Mouse (Mus musculus): ENCODE measurements around the gene Itpr2. TPM values are rescaled to one million over a fixed set of nuclear protein-coding genes. Genes with fewer than 3 reads are reported as not detected.

Itpr2 gene
- polyA plus RNA-seq, 1 experiment from 2014 or later = 9.3 TPM

DNA sequence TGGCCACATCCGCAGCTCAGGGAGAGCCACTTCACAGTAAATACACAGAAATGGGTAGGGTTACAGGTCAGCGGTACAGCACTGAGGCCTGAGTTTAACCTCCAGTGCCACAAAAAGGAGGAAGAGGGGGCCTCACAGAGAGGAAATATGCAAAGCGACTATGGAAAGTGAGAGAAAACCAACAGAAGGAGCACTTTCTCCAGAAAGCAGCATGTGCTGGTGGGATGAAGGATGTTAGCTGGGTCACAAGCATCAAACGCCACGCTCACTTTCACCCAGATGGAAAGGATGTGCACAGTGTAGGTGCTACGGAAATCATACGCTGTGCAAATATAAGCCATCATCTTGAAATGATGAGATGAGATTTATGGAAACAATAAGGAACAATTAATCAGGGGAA lies 28.3 kb upstream of the Itpr2 start:
- Histone ChIP-seq H3K4me3 (no peak overlapping the region), H3K9me3 (no peaks in the 10 kb centered on the region), H3K4me2 (no peak overlapping the region), H3K27ac (replicated peaks) (no peak overlapping the region), H3K27me3 (no peaks in the 10 kb centered on the region), H3K36me3 (no peaks in the 10 kb centered on the region), H3K9ac (no peak overlapping the region), H3K4me1 (replicated peaks) (no peaks in the 10 kb centered on the region)
- 82% methylated on average over 7 of the region's 7 CpGs for WGBS
- no peak for ATAC-seq (ENCODE audit: low FRiP score, low read depth)

DNA sequence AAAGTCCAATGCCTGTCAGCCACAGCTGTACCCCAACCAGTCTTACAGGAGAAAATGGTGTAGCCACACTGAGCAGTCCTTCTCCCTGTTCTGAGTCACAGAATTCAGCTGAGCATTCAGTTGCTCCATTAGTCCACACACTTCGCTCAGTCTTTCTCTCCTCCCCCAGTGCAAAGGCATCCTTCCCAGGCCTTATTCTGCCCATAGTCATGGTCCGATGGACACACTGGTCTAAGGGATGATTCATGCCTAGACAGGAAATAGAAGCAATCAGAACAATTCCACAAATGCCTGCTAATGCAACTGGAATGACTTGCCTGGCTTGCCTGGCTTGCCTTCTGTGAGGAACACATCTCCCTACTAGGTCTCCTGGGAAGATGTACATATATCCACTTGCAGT lies 25.5 kb upstream of the Itpr2 start:
- H3K27me3 ChIP-seq = no peaks in the 10 kb centered on the region
- H3K4me1 ChIP-seq (replicated peaks) = no peaks in the 10 kb centered on the region
- no peaks in the 10 kb centered on the region for H3K36me3 ChIP-seq
- WGBS = 89% methylated on average over 2 of the region's 2 CpGs
- no peak overlapping the region for H3K4me3 ChIP-seq
- H3K4me2 ChIP-seq = no peak overlapping the region
- H3K9me3 ChIP-seq = no peaks in the 10 kb centered on the region
- no peak overlapping the region for H3K27ac ChIP-seq (replicated peaks)
- ATAC-seq (ENCODE audit: low FRiP score, low read depth) = no peak
- no peak overlapping the region for H3K9ac ChIP-seq

DNA sequence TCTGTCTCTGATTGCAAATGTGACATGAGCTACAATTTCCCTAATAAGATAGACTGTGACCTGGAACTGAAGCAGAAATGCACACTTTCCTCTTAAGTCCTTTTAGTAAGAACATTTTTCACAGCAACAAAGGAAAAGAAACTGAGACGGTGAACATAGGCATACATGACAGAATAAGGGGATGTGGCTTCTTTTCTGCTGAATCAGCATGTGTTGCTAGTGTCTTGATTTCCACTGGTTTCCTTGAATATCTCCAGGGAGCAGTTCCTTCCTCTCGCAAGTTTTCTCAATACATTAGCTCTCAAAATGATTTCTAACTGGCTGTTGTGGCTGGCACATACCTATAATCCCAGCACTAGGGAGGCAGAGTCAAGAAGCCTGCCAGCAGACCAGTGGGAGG lies 23.5 kb upstream of the Itpr2 start:
- no peaks in the 10 kb centered on the region for H3K36me3 ChIP-seq
- no peak overlapping the region for H3K27ac ChIP-seq (replicated peaks)
- no peaks in the 10 kb centered on the region for H3K27me3 ChIP-seq
- no peaks in the 10 kb centered on the region for H3K9me3 ChIP-seq
- WGBS = 83% methylated on average over 2 of the region's 2 CpGs
- ATAC-seq (ENCODE audit: low FRiP score, low read depth) = no peak
- no peak overlapping the region for H3K4me3 ChIP-seq
- H3K4me2 ChIP-seq = no peak overlapping the region
- H3K4me1 ChIP-seq (replicated peaks) = no peaks in the 10 kb centered on the region
- no peak overlapping the region for H3K9ac ChIP-seq

DNA sequence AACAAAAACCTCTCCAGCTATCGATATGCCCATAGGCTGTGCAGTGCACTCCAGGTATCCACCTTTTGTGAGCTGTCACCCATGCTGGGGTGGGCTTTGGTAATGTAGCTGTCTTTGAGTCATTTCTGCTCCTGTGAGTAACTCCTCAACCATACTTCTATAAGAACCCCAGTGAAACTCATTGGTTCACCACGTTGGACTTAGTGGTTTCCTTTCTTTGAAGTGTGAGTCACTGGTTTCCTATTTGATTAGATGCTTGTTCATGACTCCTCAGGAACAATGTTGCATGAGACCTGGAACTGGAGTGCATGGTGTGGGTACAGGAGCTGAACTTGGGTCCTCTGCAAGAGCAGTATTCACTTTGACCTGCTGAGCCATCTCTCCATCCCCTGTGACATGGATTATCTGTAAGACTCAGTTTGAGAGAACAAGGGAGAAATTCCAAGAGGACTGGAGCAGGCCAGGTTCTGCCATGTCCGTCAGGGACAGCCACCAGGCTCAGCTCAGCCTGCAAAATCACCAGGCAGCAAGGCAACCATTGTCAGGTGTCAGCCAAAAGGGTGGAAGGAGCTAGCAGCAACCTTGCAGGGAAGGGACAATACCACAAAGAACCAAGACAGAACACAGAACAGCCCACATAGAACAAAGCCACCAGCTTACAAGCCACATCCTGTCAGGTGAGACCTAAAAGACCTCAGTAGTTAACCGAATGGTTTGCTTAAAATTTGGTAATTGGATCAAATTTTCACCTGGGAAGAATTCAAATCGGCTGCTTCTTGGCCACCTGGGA lies 19.6 kb upstream of the Itpr2 start:
- Histone ChIP-seq H3K9me3 (no peaks in the 10 kb centered on the region), H3K9ac (no peak overlapping the region), H3K36me3 (no peaks in the 10 kb centered on the region), H3K27ac (replicated peaks) (no peak overlapping the region), H3K4me3 (no peak overlapping the region), H3K4me1 (replicated peaks) (no peaks in the 10 kb centered on the region), H3K27me3 (no peaks in the 10 kb centered on the region), H3K4me2 (no peak overlapping the region)
- no peak for ATAC-seq (ENCODE audit: low FRiP score, low read depth)
- WGBS = 84% methylated on average over 5 of the region's 5 CpGs

DNA sequence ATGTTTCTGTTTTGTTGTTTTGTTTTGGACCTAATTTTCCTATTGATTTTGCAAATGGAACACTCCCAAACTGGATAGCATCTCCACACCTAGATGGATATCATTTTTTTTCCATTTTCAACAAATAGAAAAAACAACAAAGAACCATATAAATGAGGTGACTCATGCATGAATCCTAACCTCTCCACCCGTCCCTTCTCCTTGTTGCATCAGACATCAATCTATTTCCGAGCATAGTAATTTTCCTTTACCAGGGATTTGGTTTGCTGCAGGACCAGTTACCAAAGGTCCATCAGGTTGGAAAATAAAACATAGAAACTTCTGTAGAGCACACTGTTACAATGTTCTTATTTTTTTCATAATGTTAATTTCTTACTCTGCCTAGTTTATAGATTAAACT lies 17.0 kb upstream of the Itpr2 start:
- H3K36me3 ChIP-seq = no peaks in the 10 kb centered on the region
- H3K27me3 ChIP-seq = no peaks in the 10 kb centered on the region
- H3K4me3 ChIP-seq = no peak overlapping the region
- 68% methylated on average over 2 of the region's 2 CpGs for WGBS
- ATAC-seq (ENCODE audit: low FRiP score, low read depth) = no peak
- no peaks in the 10 kb centered on the region for H3K4me1 ChIP-seq (replicated peaks)
- H3K9ac ChIP-seq = no peak overlapping the region
- H3K27ac ChIP-seq (replicated peaks) = no peak overlapping the region
- no peaks in the 10 kb centered on the region for H3K9me3 ChIP-seq
- H3K4me2 ChIP-seq = no peak overlapping the region

DNA sequence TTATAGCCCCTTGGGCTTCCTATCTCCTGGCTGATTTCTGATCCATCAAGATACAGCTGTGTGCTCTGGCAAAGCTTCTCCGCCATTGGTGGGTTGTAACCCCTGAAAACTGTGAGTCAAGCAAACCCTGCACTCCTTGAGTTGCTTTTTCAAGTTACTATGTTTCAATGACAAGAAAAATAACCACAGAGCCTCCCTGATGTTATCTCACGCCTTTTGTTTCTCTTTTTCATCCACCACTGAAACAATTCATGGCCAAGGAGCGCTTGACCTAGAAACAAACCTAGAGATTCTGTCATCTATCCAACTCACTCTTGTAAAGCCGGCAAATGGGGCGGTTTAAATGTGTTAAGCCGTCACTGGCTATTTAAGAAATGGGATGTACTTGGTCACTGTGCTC lies 13.9 kb upstream of the Itpr2 start:
- H3K9me3 ChIP-seq = no peaks in the 10 kb centered on the region

DNA sequence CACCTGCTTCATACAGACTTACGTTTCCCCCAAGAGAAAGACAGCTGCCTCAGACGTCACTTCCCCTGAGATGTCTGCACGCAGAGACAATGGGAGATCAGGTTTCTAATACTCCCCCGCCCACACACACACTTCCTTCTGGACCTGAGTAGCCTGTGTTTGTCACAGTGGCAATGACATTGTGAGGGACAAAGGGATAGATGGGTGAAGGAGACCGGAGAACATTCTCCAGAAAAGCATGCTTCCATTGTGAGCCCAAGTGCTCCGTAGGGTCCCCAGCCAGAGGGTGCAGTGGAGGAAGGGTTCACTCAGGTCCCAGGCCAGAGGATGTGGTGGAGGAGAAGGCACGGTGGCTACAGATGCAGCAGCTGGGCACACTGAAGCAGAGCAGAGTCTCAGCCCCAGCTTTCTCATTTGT lies 12.5 kb upstream of the Itpr2 start:
- H3K36me3 ChIP-seq = no peaks in the 10 kb centered on the region
- H3K4me2 ChIP-seq = no peak overlapping the region
- H3K27ac ChIP-seq (replicated peaks) = no peak overlapping the region
- no peaks in the 10 kb centered on the region for H3K9me3 ChIP-seq
- no peak for ATAC-seq (ENCODE audit: low FRiP score, low read depth)
- no peaks in the 10 kb centered on the region for H3K27me3 ChIP-seq
- 57% methylated on average over 7 of the region's 7 CpGs for WGBS
- no peak overlapping the region for H3K9ac ChIP-seq
- no peaks in the 10 kb centered on the region for H3K4me1 ChIP-seq (replicated peaks)
- no peak overlapping the region for H3K4me3 ChIP-seq

More for the DNA sequence above, 13.9 kb upstream of the Itpr2 start:
- Histone ChIP-seq H3K36me3 (no peaks in the 10 kb centered on the region), H3K27me3 (no peaks in the 10 kb centered on the region), H3K4me3 (no peak overlapping the region), H3K4me1 (replicated peaks) (no peaks in the 10 kb centered on the region), H3K27ac (replicated peaks) (no peak overlapping the region), H3K9ac (no peak overlapping the region), H3K4me2 (no peak overlapping the region)
- no peak for ATAC-seq (ENCODE audit: low FRiP score, low read depth)
- WGBS = 78% methylated on average over 6 of the region's 6 CpGs

DNA sequence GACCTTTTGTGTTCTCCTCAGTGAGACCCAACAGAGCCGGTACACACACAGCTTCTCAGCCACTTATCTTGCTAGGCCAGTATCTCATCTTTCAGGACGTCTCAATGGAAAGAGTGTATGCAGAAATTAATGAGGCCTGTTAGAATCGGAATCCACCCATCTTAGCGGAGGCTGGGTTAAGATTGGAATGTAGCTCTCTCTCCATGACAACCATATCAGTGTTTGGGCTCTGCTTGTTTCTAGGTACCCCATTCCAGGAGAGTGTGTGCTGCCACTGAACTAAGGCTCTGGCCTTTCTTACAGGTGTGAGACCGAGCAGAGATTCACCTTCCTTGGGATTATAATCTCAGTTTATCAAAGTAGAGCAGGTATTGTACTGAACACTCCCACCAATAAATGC lies 11.9 kb upstream of the Itpr2 start:
- Histone ChIP-seq H3K4me2 (no peak overlapping the region), H3K4me3 (no peak overlapping the region), H3K27me3 (no peaks in the 10 kb centered on the region), H3K4me1 (replicated peaks) (no peaks in the 10 kb centered on the region), H3K27ac (replicated peaks) (no peak overlapping the region), H3K9me3 (no peaks in the 10 kb centered on the region), H3K9ac (no peak overlapping the region), H3K36me3 (no peaks in the 10 kb centered on the region)
- 54% methylated on average over 5 of the region's 5 CpGs for WGBS
- ATAC-seq (ENCODE audit: low FRiP score, low read depth) = no peak

DNA sequence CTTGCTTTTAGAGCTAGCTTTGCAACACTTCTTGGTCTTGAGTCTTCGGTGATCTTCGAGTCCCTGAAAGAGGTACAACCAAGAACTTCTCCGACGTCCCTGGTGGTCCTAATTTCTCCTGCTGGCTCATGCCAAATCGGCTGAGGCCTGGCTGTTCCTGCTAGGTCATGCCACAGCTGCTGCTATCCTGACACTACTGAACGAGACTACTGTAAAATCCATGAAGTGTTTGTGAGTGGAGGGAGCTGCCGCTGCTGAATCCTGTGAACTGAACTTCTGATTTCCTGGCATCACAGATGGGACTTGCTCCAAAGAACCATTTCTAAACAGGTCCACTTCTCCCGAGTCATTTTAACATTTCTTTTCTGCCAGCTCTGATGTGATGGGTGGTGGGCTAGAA lies 11.4 kb upstream of the Itpr2 start:
- Histone ChIP-seq H3K9ac (no peak overlapping the region), H3K4me2 (no peak overlapping the region), H3K4me3 (no peak overlapping the region), H3K9me3 (no peaks in the 10 kb centered on the region), H3K36me3 (no peaks in the 10 kb centered on the region), H3K27ac (replicated peaks) (no peak overlapping the region), H3K27me3 (no peaks in the 10 kb centered on the region), H3K4me1 (replicated peaks) (no peaks in the 10 kb centered on the region)
- WGBS = 92% methylated on average over 8 of the region's 8 CpGs
- no peak for ATAC-seq (ENCODE audit: low FRiP score, low read depth)

DNA sequence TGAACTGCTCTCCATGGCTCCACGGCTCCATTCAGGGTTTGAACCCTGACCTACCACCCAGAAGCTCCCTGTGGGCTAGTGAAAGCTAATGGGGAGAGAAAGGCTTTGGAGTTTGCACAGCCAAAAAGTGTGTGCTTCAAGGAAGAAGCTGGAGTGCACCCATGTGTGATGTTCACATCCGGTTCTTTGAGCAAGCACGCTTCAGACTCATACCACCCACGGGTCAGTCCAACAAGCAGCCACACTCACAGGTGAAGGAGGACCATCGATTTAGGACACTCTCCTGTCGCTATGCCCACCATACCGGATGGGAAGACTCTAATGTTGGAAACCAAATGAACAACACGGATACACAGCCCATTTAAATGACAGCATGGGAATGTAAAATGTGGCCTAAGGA lies 9.5 kb upstream of the Itpr2 start:
- Histone ChIP-seq H3K4me2 (no peak overlapping the region), H3K9ac (no peak overlapping the region), H3K4me3 (no peak overlapping the region), H3K9me3 (no peaks in the 10 kb centered on the region), H3K4me1 (replicated peaks) (no peaks in the 10 kb centered on the region), H3K27ac (replicated peaks) (no peak overlapping the region), H3K36me3 (no peaks in the 10 kb centered on the region), H3K27me3 (no peaks in the 10 kb centered on the region)
- no peak for ATAC-seq (ENCODE audit: low FRiP score, low read depth)
- WGBS = 87% methylated on average over 8 of the region's 8 CpGs

DNA sequence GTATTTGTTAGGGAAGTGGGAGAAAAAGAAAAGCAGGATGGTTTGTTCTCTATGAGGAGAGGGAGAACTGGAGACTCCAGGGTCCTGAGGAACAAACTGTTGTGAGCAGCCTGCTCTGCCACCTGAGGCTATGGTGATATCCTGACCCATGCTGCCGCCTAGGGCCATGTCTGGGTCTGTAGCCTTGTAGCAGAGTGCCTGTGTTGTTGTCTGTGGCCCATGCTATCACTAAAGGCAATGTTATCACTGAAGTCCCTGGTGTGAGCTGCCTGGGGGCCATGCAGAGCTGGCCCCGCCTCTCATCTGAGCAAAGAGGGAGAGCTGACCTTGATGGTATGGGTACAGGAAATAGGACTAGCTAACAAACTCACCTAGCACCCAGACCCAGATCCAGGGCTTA lies 7.9 kb upstream of the Itpr2 start:
- Histone ChIP-seq H3K4me2 (no peak overlapping the region), H3K4me1 (replicated peaks) (no peaks in the 10 kb centered on the region), H3K9me3 (no peaks in the 10 kb centered on the region), H3K27ac (replicated peaks) (no peak overlapping the region), H3K36me3 (no peaks in the 10 kb centered on the region), H3K9ac (no peak overlapping the region), H3K4me3 (no peak overlapping the region), H3K27me3 (no peaks in the 10 kb centered on the region)
- 84% methylated on average over 2 of the region's 2 CpGs for WGBS
- ATAC-seq (ENCODE audit: low FRiP score, low read depth) = no peak

DNA sequence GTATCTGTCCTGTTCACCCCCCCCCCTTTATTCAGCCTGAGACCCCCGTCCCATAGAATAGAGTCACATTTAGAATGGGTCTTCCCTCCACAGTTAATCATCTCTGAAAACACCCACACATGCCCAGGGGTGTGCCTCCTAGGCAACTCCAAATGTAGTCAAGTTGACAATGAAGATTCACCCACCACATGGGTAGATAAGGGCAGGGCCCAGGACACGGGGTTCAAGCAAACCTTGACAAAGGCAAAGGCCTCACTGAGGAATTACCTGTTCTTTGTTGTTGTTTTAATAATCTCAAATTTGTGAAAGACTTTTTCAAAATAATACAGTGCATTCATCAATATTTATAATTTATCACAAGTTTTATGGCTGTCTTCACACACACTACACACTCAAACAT lies 2.4 kb upstream of the Itpr2 start:
- Histone ChIP-seq H3K4me3 (no peak overlapping the region), H3K36me3 (no peaks in the 10 kb centered on the region), H3K9me3 (no peaks in the 10 kb centered on the region), H3K4me2 (no peak overlapping the region), H3K27me3 (peaks cover 25% of the 10 kb centered on the region), H3K4me1 (replicated peaks) (peaks cover 21% of the 10 kb centered on the region), H3K9ac (no peak overlapping the region), H3K27ac (replicated peaks) (no peak overlapping the region)
- WGBS = 89% methylated on average over 2 of the region's 2 CpGs
- ATAC-seq (ENCODE audit: low FRiP score, low read depth) = no peak

DNA sequence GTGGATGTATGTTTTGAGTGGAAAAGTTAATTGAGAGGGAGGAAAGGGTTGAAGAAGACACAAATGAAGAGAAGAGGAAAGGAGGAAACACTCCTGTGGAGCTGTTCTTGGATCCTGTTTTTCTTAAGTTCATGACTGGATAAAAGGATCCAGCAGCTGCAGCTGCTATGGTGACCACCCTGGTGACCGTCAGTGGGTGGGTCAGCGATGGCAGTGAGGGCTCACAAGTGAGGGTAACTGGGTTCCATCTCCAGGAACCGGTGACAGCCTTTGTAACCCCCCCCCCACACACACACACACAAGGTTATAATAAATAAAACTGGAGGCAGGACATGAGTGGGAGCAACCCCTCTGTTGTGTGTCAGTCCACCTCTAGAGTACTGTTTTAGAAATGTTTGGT lies 833 bp upstream of the Itpr2 start:
- peaks cover 21% of the 10 kb centered on the region for H3K4me1 ChIP-seq (replicated peaks)
- H3K4me3 ChIP-seq = peak overlapping the region; percentile 64
- ATAC-seq (ENCODE audit: low FRiP score, low read depth) = no peak
- H3K27ac ChIP-seq (replicated peaks) = no peak overlapping the region
- no peaks in the 10 kb centered on the region for H3K36me3 ChIP-seq
- WGBS = 53% methylated on average over 3 of the region's 3 CpGs
- H3K27me3 ChIP-seq = peaks cover 25% of the 10 kb centered on the region
- H3K4me2 ChIP-seq = peak overlapping the region; percentile 97
- no peaks in the 10 kb centered on the region for H3K9me3 ChIP-seq
- H3K9ac ChIP-seq = no peak overlapping the region
